Comparison of ENCODE assay signal across 8 mouse cellular contexts in genomic region chr2:101862219-101863123, GRCm38 (mm10). TPM values are rescaled to one million over a fixed set of nuclear protein-coding genes. Genes with fewer than 3 reads are reported as not detected.
DNase-seq lines count a peak whose midpoint lies in the region; ATAC-seq and TF ChIP-seq lines count a peak whose summit lies in the region.

No protein-coding gene starts in this region.

- WGBS in midbrain, postnatal 0 days: 72% methylated on average over 15 of the region's 15 CpGs
- 82% methylated on average over 15 of the region's 15 CpGs for WGBS in midbrain, embryonic 13.5 days

- no peak overlapping the region for H3K27ac ChIP-seq in midbrain, postnatal 0 days (ENCODE audit: low read depth, low read length)
- H3K27ac ChIP-seq in midbrain, embryonic 13.5 days: no peak overlapping the region
- no peak overlapping the region for H3K27ac ChIP-seq in left cerebral cortex, adult 2 months

- intact Hi-C loops in left cerebral cortex, adult 2 months (cut with DNase I): no loop called here

- H3K9me3 ChIP-seq in midbrain, postnatal 0 days (ENCODE audit: low read length): no peaks in the 10 kb centered on the region
- no peaks in the 10 kb centered on the region for H3K9me3 ChIP-seq in midbrain, embryonic 13.5 days

- no peaks in the 10 kb centered on the region for H3K36me3 ChIP-seq in midbrain, postnatal 0 days (ENCODE audit: insufficient read depth, low read length)
- H3K36me3 ChIP-seq in midbrain, embryonic 13.5 days: no peaks in the 10 kb centered on the region

- H3K27me3 ChIP-seq in midbrain, postnatal 0 days (ENCODE audit: insufficient read depth, low read length): no peaks in the 10 kb centered on the region
- H3K27me3 ChIP-seq in midbrain, embryonic 13.5 days: no peaks in the 10 kb centered on the region

- H3K9ac ChIP-seq in midbrain, postnatal 0 days (replicated peaks; ENCODE audit: low read length, poor library complexity, severe bottlenecking): no peak overlapping the region
- no peak overlapping the region for H3K9ac ChIP-seq in midbrain, embryonic 13.5 days (replicated peaks)

- TF ChIP-seq CTCF in midbrain, postnatal 0 days (IDR thresholded peaks at IDR 0.05): no peak
- no peak for TF ChIP-seq CTCF in left cerebral cortex, adult 2 months (IDR thresholded peaks at IDR 0.05)

- H3K4me1 ChIP-seq in midbrain, postnatal 0 days (ENCODE audit: insufficient read depth, low read length): no peaks in the 10 kb centered on the region
- no peaks in the 10 kb centered on the region for H3K4me1 ChIP-seq in midbrain, embryonic 13.5 days (replicated peaks)

- H3K4me3 ChIP-seq in midbrain, postnatal 0 days (ENCODE audit: low read depth, low read length): no peak overlapping the region
- H3K4me3 ChIP-seq in midbrain, embryonic 13.5 days (replicated peaks): no peak overlapping the region
- H3K4me3 ChIP-seq in left cerebral cortex, adult 2 months: no peak overlapping the region

- DNase-seq in midbrain, postnatal 0 days (ENCODE audit: low spot score): peak; percentile 49
- peak; percentile 99 for DNase-seq in fat pad, adult 2 months (ENCODE audit: extremely low read depth, low read depth, low spot score)
- DNase-seq in kidney, adult 18-20 months: peak; percentile 36
- DNase-seq in lung, postnatal 36 days: peak; percentile 91
- no peak for DNase-seq in c-Kit-positive CD71-positive TER-119-positive erythroid progenitor cells, embryonic 14.5 days (ENCODE audit: low spot score)
- DNase-seq in testis, postnatal 14 days (ENCODE audit: low spot score): no peak
- DNase-seq in left cerebral cortex, adult 2 months (ENCODE audit: extremely low spot score in 1 of 2, low spot score in 2 of 2): no peak

- no peak for ATAC-seq in midbrain, postnatal 0 days (ENCODE audit: low FRiP score)
- ATAC-seq in midbrain, embryonic 13.5 days: no peak

- no peak overlapping the region for H3K4me2 ChIP-seq in midbrain, postnatal 0 days (ENCODE audit: low read depth, low read length, poor library complexity, severe bottlenecking)
- no peak overlapping the region for H3K4me2 ChIP-seq in midbrain, embryonic 13.5 days (replicated peaks)

RNA-seq across cellular contexts. Expression of gene Prr5l, which starts 20.4 kb away (rescaled TPM):
- total RNA-seq in midbrain, postnatal 0 days (2014; rRNA removed): 2.7 and 3.7 TPM in 2 replicates
- 4.0 and 4.7 TPM in 2 replicates for polyA plus RNA-seq in midbrain, postnatal 0 days (2015; fragmentation: Nextera tagmentation; extraction: Ambion mirVana)
- 7.7 and 9.3 TPM in 2 replicates for polyA plus RNA-seq in midbrain, embryonic 13.5 days (2015; fragmentation: Nextera tagmentation; extraction: Ambion mirVana)
- total RNA-seq in left cerebral cortex, adult 2 months (2021): 1 to 10 TPM; 5.1 to 7.7 TPM

RNA-seq across cellular contexts. Expression of gene Commd9, which starts 23.6 kb away (rescaled TPM):
- 154 and 257 TPM in 2 replicates for total RNA-seq in midbrain, postnatal 0 days (2014; rRNA removed)
- polyA plus RNA-seq in midbrain, postnatal 0 days (2015; fragmentation: Nextera tagmentation; extraction: Ambion mirVana): 101 and 108 TPM in 2 replicates
- polyA plus RNA-seq in midbrain, embryonic 13.5 days (2015; fragmentation: Nextera tagmentation; extraction: Ambion mirVana): 103 and 106 TPM in 2 replicates
- 10 to 100 TPM; 38.6 to 42.3 TPM for total RNA-seq in left cerebral cortex, adult 2 months (2021)

Comparison
In these comparisons a context has a peak if more than half of its experiments do, and no peak if none do; other contexts are left out.
1. DNase-seq: peak in midbrain, postnatal 0 days (single experiment), fat pad, adult 2 months (single experiment), kidney, adult 18-20 months (single experiment) and lung, postnatal 36 days (single experiment); none in c-Kit-positive CD71-positive TER-119-positive erythroid progenitor cells, embryonic 14.5 days (single experiment), testis, postnatal 14 days (single experiment) and left cerebral cortex, adult 2 months (0 of 2).